Mouse (Mus musculus): ENCODE results near the gene Rgs13. TPM values are rescaled to one million over a fixed set of nuclear protein-coding genes. Genes with fewer than 3 reads are reported as not detected.
"Not testable (repeated sequence)": the region's sequence is repeated elsewhere in the genome, so short reads cannot be mapped to it uniquely, and the experiment has no call there.

Gene Rgs13
- total RNA-seq, 2 experiments from 2014 or later: not detected

DNA sequence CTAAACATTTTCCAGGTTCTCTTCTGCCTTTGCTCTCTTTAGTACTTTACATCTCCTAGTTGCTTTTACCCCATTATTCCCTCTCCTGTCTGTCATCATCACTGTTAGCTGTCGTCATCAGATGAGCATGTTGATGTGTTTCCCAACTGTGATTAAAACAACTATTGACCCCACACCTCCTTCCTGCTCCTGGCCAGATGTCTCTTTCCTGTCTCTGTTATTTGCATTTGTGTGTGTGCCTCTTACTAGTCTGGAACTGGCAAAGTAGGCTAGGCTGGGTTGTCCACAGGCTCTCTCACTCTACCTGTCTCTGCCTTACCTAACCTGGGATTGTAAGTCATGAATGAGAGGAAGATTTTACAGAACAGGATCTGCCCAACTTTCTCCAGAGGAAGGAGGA is 24.6 kb downstream of the Rgs13 start:
- DNase-seq (ENCODE audit: low spot score in 2 of 2): no peak

GRCm38 (mm10) chr1:144152184-144152525 is 25.0 kb downstream of the Rgs13 start:
- DNase-seq (ENCODE audit: low spot score in 2 of 2): no peak

- no peak for DNase-seq (ENCODE audit: low spot score in 2 of 2)
Observed at GRCm38 (mm10) chr1:144151401-144152183, 25.6 kb downstream of the Rgs13 start.

- DNase-seq (ENCODE audit: low spot score in 2 of 2): no peak
Observed at GRCm38 (mm10) chr1:144149997-144150396, 27.2 kb downstream of the Rgs13 start.

- not testable (repeated sequence) for DNase-seq (ENCODE audit: low spot score in 2 of 2)
Observed at GRCm38 (mm10) chr1:144141398-144141797, 35.8 kb downstream of the Rgs13 start.

DNA sequence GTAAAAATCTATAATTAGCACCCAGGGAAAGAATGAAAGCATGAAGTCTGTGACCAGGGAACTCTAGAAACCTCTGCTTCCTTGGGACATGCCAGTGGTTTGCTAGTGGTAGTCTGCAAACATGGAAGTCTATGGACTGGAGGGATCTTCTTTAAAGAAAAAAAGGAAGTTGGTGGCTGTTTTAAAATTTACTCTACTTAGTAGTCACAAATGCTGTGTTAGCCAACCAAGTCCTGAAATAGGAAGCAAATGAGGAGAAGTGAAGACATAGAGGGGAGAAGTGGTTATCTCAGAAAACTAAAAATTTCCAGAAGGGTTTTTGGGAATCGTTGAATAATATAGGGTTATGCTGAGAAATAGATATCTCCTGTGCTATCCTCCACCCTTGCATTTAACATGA is 37.3 kb downstream of the Rgs13 start:
- no peak for DNase-seq (ENCODE audit: low spot score in 2 of 2)

DNA sequence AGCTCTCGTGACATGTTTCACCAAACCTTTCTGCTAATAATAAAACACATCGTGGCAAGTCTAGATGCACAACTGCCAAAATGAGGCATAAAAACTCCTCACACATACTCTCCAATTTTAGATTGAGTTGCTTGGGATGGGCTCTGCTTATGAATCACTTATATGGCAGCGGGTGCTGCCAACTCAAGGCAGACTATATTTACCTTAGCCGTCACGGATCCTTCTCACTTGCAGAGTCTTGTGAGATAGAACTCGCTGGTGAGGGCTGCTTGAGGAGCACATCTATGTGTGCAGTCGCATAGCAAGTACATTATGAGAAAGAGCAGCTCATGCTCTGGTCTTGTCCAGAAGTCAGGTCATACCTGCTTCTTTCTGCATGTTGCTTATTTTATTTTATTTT is 49.2 kb downstream of the Rgs13 start:
- DNase-seq (ENCODE audit: low spot score in 2 of 2): no peak

GRCm38 (mm10) chr1:144120042-144120441 is 57.1 kb downstream of the Rgs13 start:
- no peak for DNase-seq (ENCODE audit: low spot score in 2 of 2)

DNA sequence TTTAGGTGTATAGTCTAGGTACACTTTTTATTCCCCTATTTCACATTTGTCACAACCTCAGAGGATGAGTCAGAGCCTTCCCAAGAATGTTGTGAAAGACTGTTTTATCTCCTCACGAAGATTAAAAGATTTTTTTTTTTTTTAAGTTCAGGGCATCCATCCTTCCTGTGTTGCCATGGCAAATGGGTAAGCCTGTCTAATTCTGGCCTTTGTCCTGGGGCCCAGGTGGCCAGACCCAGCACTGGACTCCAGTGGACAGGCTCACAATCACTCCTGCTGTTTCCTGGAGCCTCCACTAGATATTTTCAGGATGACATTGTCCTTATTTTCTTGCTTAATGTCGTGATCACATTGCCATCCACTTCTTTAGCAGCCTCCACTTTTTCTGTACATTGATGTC is 57.7 kb downstream of the Rgs13 start:
- DNase-seq (ENCODE audit: low spot score in 2 of 2): no peak

GRCm38 (mm10) chr1:144115848-144116727 is 61.1 kb downstream of the Rgs13 start:
- DNase-seq (ENCODE audit: low spot score in 2 of 2): no peak

- DNase-seq (ENCODE audit: low spot score in 2 of 2): no peak
Observed at GRCm38 (mm10) chr1:144113438-144114074, 63.6 kb downstream of the Rgs13 start.

GRCm38 (mm10) chr1:144112946-144113345 is 64.2 kb downstream of the Rgs13 start:
- DNase-seq (ENCODE audit: low spot score in 2 of 2): no peak

GRCm38 (mm10) chr1:144098587-144099258 is 78.4 kb downstream of the Rgs13 start:
- no peak for DNase-seq (ENCODE audit: low spot score in 2 of 2)

DNA sequence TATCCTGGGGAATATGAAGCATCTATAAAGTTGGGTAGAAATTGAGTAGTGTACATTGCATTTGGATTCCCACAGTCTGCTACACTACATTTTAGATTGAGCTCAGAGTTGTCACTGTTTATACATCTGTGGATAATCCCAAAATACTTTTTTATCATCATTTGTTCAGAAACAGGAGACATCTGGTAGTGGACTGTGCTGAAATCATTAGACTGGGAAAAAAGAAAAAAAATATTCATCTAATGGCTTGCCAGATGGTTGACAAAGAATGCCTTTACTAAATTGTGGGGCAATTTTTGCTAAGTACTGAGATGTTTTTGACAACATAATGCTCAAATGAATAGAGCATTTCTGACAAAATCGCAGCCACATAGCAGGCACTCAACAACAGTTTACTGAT is 86.8 kb downstream of the Rgs13 start:
- DNase-seq (ENCODE audit: low spot score in 2 of 2): no peak

Other genes with a start within 250 kb of the Rgs13 start
- 100 to 1,000 TPM; 210 to 229 TPM for gene Rgs2, start 173.2 kb downstream of the Rgs13 start, total RNA-seq (2021)
- gene Rgs1, start 71.9 kb upstream of the Rgs13 start, total RNA-seq (2021): 1 to 10 TPM; 1.2 to 3.2 TPM